In genomic region chr6:100439071-100439737, GRCm38 (mm10) we compare ENCODE assay signal across 8 mouse cellular contexts.
A peak's percentile ranks its signal among the peaks of the same experiment; 100 is the strongest.
DNase-seq lines count a peak whose midpoint lies in the region; ATAC-seq and TF ChIP-seq lines count a peak whose summit lies in the region.

No protein-coding gene starts in this region.

- no peak for TF ChIP-seq CTCF in bone marrow macrophage, adult 2 months (IDR thresholded peaks at IDR 0.05; ENCODE audit: low read depth, low read length)
- TF ChIP-seq CTCF in thymus, adult 2 months (IDR thresholded peaks at IDR 0.05; ENCODE audit: borderline replicate concordance, control insufficient read depth, extremely low read depth, insufficient read depth, low read length, poor library complexity) = no peak

- no peak for DNase-seq in heart, adult 9 months (ENCODE audit: low spot score in 2 of 2)
- DNase-seq in intestine, embryonic 14.5 days (ENCODE audit: low spot score) = no peak
- DNase-seq in thymus, postnatal 4 days = no peak
- no peak for DNase-seq in embryo, embryonic 10 days (ENCODE audit: low spot score)
- DNase-seq in thymus, adult 2 months = no peak

- no peaks in the 10 kb centered on the region for H3K9me3 ChIP-seq in heart, embryonic 15.5 days (replicated peaks)
- H3K9me3 ChIP-seq in intestine, embryonic 14.5 days (ENCODE audit: control insufficient read depth, low read length) = no peaks in the 10 kb centered on the region
- H3K9me3 ChIP-seq in midbrain, embryonic 12.5 days = no peaks in the 10 kb centered on the region

- H3K4me2 ChIP-seq in heart, embryonic 15.5 days = peak overlapping the region; percentile 59
- peak overlapping the region; percentile 51 for H3K4me2 ChIP-seq in intestine, embryonic 14.5 days (ENCODE audit: low read length)
- peak overlapping the region; percentile 53 for H3K4me2 ChIP-seq in midbrain, embryonic 12.5 days (replicated peaks)

- ATAC-seq in heart, embryonic 15.5 days (replicated peaks; ENCODE audit: insufficient number of reproducible peaks, insufficient read depth, low FRiP score, low read depth) = no peak
- no peak for ATAC-seq in intestine, embryonic 14.5 days (replicated peaks; ENCODE audit: low FRiP score, low TSS enrichment, low read depth)
- no peak for ATAC-seq in midbrain, embryonic 12.5 days (ENCODE audit: low FRiP score, low read depth)

- peak overlapping the region; percentile 32 for H3K4me3 ChIP-seq in heart, embryonic 15.5 days
- H3K4me3 ChIP-seq in bone marrow macrophage, adult 2 months (ENCODE audit: insufficient read depth, low read length) = peak overlapping the region; percentile 33
- 0 out of 2 replicates have a peak overlapping the region, but pooled peaks have one; percentile 20 for H3K4me3 ChIP-seq in intestine, embryonic 14.5 days (ENCODE audit: low read depth, low read length)
- peak overlapping the region; percentile 22 for H3K4me3 ChIP-seq in midbrain, embryonic 12.5 days
- no peak overlapping the region for H3K4me3 ChIP-seq in thymus, adult 2 months (ENCODE audit: control insufficient read depth, insufficient read depth, low read length)

- no peaks in the 10 kb centered on the region for H3K36me3 ChIP-seq in heart, embryonic 15.5 days
- H3K36me3 ChIP-seq in intestine, embryonic 14.5 days (ENCODE audit: control insufficient read depth, insufficient read depth, low read length) = no peaks in the 10 kb centered on the region
- no peaks in the 10 kb centered on the region for H3K36me3 ChIP-seq in midbrain, embryonic 12.5 days
- H3K36me3 ChIP-seq in thymus, adult 2 months (ENCODE audit: control insufficient read depth, insufficient read depth, low read length) = no peaks in the 10 kb centered on the region

- no peak for TF ChIP-seq POLR2A in bone marrow macrophage, adult 2 months (IDR thresholded peaks at IDR 0.05; ENCODE audit: borderline replicate concordance, low read depth, low read length)
- TF ChIP-seq POLR2A in thymus, adult 2 months (IDR thresholded peaks at IDR 0.05; ENCODE audit: control insufficient read depth, extremely low read depth, insufficient read depth, low read length, poor library complexity) = no peak

- WGBS in heart, embryonic 15.5 days = 6% methylated on average over 8 of the region's 8 CpGs
- WGBS in intestine, embryonic 14.5 days = 6% methylated on average over 8 of the region's 8 CpGs
- 11% methylated on average over 8 of the region's 8 CpGs for WGBS in midbrain, embryonic 12.5 days
- 6% methylated on average over 8 of the region's 8 CpGs for WGBS in thymus, adult 2 months

- no peak overlapping the region for H3K27ac ChIP-seq in heart, embryonic 15.5 days
- no peak overlapping the region for H3K27ac ChIP-seq in bone marrow macrophage, adult 2 months (ENCODE audit: insufficient read depth, low read depth, low read length)
- H3K27ac ChIP-seq in intestine, embryonic 14.5 days (ENCODE audit: low read depth) = no peak overlapping the region
- H3K27ac ChIP-seq in midbrain, embryonic 12.5 days (replicated peaks) = no peak overlapping the region
- H3K27ac ChIP-seq in thymus, adult 2 months (ENCODE audit: control insufficient read depth, insufficient read depth, low read length) = no peak overlapping the region

- peaks cover 45% of the 10 kb centered on the region for H3K27me3 ChIP-seq in heart, embryonic 15.5 days
- H3K27me3 ChIP-seq in intestine, embryonic 14.5 days (replicated peaks; ENCODE audit: control insufficient read depth, insufficient read depth, low read length) = no peaks in the 10 kb centered on the region
- H3K27me3 ChIP-seq in midbrain, embryonic 12.5 days = peaks cover 79% of the 10 kb centered on the region
- no peaks in the 10 kb centered on the region for H3K27me3 ChIP-seq in thymus, adult 2 months (ENCODE audit: control insufficient read depth, insufficient read depth, low read length)

- H3K4me1 ChIP-seq in heart, embryonic 15.5 days (replicated peaks) = peaks cover 11% of the 10 kb centered on the region
- peaks cover 15% of the 10 kb centered on the region for H3K4me1 ChIP-seq in bone marrow macrophage, adult 2 months (ENCODE audit: control insufficient read depth, insufficient read depth, low read length)
- H3K4me1 ChIP-seq in intestine, embryonic 14.5 days (replicated peaks; ENCODE audit: control insufficient read depth, insufficient read depth, low read length) = peaks cover 13% of the 10 kb centered on the region
- peaks cover 12% of the 10 kb centered on the region for H3K4me1 ChIP-seq in midbrain, embryonic 12.5 days
- H3K4me1 ChIP-seq in thymus, adult 2 months (replicated peaks; ENCODE audit: control insufficient read depth, insufficient read depth, low read length) = peaks cover 17% of the 10 kb centered on the region

- peak overlapping the region; percentile 15; the same call in 1 of the 2 replicates for H3K9ac ChIP-seq in heart, embryonic 15.5 days
- H3K9ac ChIP-seq in intestine, embryonic 14.5 days (ENCODE audit: low read length) = no peak overlapping the region
- H3K9ac ChIP-seq in midbrain, embryonic 12.5 days (replicated peaks) = 0 out of 2 replicates have a peak overlapping the region, but pooled peaks have one; percentile 24
